Mouse (Mus musculus) liver, embryonic 14.5 days (tissue): ENCODE data around the gene Surf4.

ENCODE experiments used
- CTCF ChIP-seq: IDR thresholded peaks from 2 replicates; pipeline ENCODE4 v1.5.1; 2016; ENCODE audit warnings: antibody characterized with exemption, low read depth, control low read depth
- EP300 ChIP-seq: IDR thresholded peaks from 2 replicates; pipeline ENCODE4 v1.6.1; 2016; ENCODE audit warnings: antibody characterized with exemption, low read depth

- TF ChIP-seq CTCF = no peak
- TF ChIP-seq EP300 = no peak
Measured at GRCm38 (mm10) chr2:26933304-26934055, at the start of gene Surf4, which contains the start of gene Stkld1.
